Mouse (Mus musculus): ENCODE results near the gene Col9a1.

DNA sequence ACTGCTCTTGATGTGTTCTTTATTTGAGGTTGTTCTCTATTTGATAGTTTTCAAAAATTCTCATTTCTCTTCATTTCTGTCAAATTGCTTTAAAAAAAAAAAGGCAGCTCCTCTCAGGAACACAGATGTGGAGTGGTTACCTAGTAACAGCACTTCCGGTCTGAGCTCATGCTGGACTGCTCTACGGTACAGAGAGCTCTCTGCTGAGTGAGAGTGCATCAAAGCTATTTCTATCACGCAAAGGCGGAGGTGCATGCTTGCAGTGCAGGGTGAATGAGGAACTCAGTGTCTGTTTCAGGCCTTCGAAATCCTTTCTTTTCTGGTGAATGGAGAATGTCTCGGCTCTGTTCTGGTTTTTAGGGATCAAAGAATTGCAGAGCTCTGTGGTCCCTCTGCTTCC, 41.6 kb downstream of the Col9a1 start:
- TF ChIP-seq POLR2A (IDR thresholded peaks at IDR 0.05; ENCODE audit: extremely low read depth, insufficient read depth, low read length) (no peak), CTCF (IDR thresholded peaks at IDR 0.05; ENCODE audit: extremely low read depth, insufficient read depth, low read length) (no peak)
